Mouse (Mus musculus) C2C12 (cell line): ENCODE results near the gene Tmem189.

Source experiments
- CEBPB ChIP-seq: IDR thresholded peaks from one replicate; pipeline ENCODE4 v1.6.1; 2011; ENCODE audit warnings: low read depth, mild to moderate bottlenecking, control low read depth, moderate library complexity
- CTCF ChIP-seq: IDR thresholded peaks from one replicate; pipeline ENCODE4 v1.5.1; 2011; ENCODE audit not compliant: control insufficient read depth, insufficient read depth, insufficient read length
- FOSL1 ChIP-seq: IDR thresholded peaks from one replicate; pipeline ENCODE4 v1.8.0; 2011; ENCODE audit warnings: mild to moderate bottlenecking, low read length; ENCODE audit not compliant: poor library complexity, insufficient read depth, severe bottlenecking
- MAX ChIP-seq: IDR thresholded peaks from one replicate; pipeline ENCODE4 v1.6.1; 2011; ENCODE audit warnings: mild to moderate bottlenecking, control low read depth
- MYOD1 ChIP-seq: IDR thresholded peaks from one replicate; pipeline ENCODE4 v1.6.1; 2011; ENCODE audit warnings: low read depth; ENCODE audit not compliant: control insufficient read depth, insufficient read length
- MYOG ChIP-seq: IDR thresholded peaks from one replicate; pipeline ENCODE4 v1.6.1; 2011; ENCODE audit not compliant: control insufficient read depth, insufficient read length; ENCODE audit errors: extremely low read depth
- USF1 ChIP-seq: IDR thresholded peaks from one replicate; pipeline ENCODE4 v1.6.1; 2011; ENCODE audit warnings: low read depth, mild to moderate bottlenecking, control low read depth, moderate library complexity

DNA sequence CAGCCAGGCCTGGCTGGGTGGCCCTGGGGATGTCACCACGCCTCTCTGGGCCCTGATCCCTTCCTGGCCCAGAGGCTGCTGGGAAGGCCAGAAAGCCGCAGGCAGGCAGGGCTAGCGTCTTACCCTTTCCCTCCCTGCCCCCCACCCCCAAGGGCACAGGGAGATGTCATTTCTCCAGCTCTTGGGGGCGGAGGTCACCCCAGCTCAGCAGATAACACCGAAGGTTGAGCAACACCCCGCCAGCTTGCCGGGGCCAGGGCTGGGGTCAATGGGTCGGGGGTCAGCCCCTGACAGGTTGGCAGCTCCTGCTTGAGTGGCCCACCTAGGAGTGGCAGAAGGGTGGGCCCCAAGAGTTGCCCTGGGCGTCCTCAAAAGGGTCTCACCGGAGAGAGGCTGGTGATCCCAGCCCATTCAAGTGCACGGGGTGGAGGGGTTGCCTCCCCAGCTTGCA is 1.9 kb downstream of the Tmem189 start:
- TF ChIP-seq CTCF (no peak), USF1 (no peak), MYOG (no peak), MAX (no peak), MYOD1 (no peak), CEBPB (no peak), FOSL1 (no peak)
